Mouse (Mus musculus) MEL (cell line): ENCODE measurements around the gene Dtx4.

Experiments used
- BHLHE40 ChIP-seq: IDR thresholded peaks from 2 replicates; pipeline ENCODE4 v1.6.1; 2012; ENCODE audit warnings: low read depth, mild to moderate bottlenecking, inconsistent platforms, low read length, improper control_type of control experiment, borderline replicate concordance
- CHD1 ChIP-seq: IDR thresholded peaks from 2 replicates; pipeline ENCODE4 v1.6.1; 2012; ENCODE audit warnings: low read depth, mild to moderate bottlenecking, inconsistent platforms, low read length, improper control_type of control experiment
- CTCF ChIP-seq, 3 experiments: IDR thresholded peaks in 2 of 3; conservative IDR thresholded peaks in 1 of 3; 2 replicates each; pipeline ENCODE4 v1.5.1; 2011 to 2012; ENCODE audit warnings: low read length in 3 of 3, low read depth in 2 of 3, mild to moderate bottlenecking in 2 of 3, improper control_type of control experiment in 1 of 3, inconsistent platforms in 1 of 3, mixed read lengths in 1 of 3, moderate library complexity in 1 of 3; ENCODE audit not compliant: control insufficient read depth in 1 of 3, insufficient read depth in 1 of 3, poor library complexity in 1 of 3, severe bottlenecking in 1 of 3
- EP300 ChIP-seq, 2 experiments: IDR thresholded peaks; 2 replicates each; pipeline ENCODE4 v1.6.1; 2011; ENCODE audit warnings: improper control_type of control experiment in 2 of 2, low read length in 2 of 2, low read depth in 1 of 2, mild to moderate bottlenecking in 1 of 2
- HCFC1 ChIP-seq: IDR thresholded peaks from 2 replicates; pipeline ENCODE4 v1.6.1; 2012; ENCODE audit warnings: low read depth, mild to moderate bottlenecking, inconsistent platforms, low read length, improper control_type of control experiment, moderate library complexity
- JUND ChIP-seq: IDR thresholded peaks from 2 replicates; pipeline ENCODE4 v1.6.1; 2011; ENCODE audit warnings: low read depth, mild to moderate bottlenecking, improper control_type of control experiment, low read length
- MYC ChIP-seq: IDR thresholded peaks from 2 replicates; pipeline ENCODE4 v1.6.1; 2011; ENCODE audit warnings: low read depth, mild to moderate bottlenecking, low read length, improper control_type of control experiment, moderate library complexity
- POLR2A ChIP-seq, 2 experiments: IDR thresholded peaks; 2 replicates each; pipeline ENCODE4 v1.6.1; 2011 to 2012; ENCODE audit warnings: low read length in 2 of 2, mild to moderate bottlenecking in 2 of 2, control low read depth in 1 of 2, improper control_type of control experiment in 1 of 2, low read depth in 1 of 2, moderate library complexity in 1 of 2; ENCODE audit not compliant: control insufficient read depth in 1 of 2, insufficient read depth in 1 of 2, poor library complexity in 1 of 2
- RAD21 ChIP-seq: IDR thresholded peaks from 2 replicates; pipeline ENCODE4 v1.6.1; 2011; ENCODE audit warnings: mild to moderate bottlenecking, low read depth, low read length, improper control_type of control experiment
- TBP ChIP-seq: IDR thresholded peaks from 2 replicates; pipeline ENCODE4 v1.8.0; 2011; ENCODE audit warnings: low read depth, low read length, improper control_type of control experiment
- USF1 ChIP-seq: IDR thresholded peaks from 2 replicates; pipeline ENCODE4 v1.6.1; 2014; ENCODE audit warnings: low read depth, mild to moderate bottlenecking, inconsistent platforms, low read length, improper control_type of control experiment, moderate library complexity
- ZKSCAN1 ChIP-seq: IDR thresholded peaks from 2 replicates; pipeline ENCODE4 v1.6.1; 2012; ENCODE audit warnings: low read depth, mild to moderate bottlenecking, inconsistent platforms, low read length, improper control_type of control experiment, moderate library complexity

DNA sequence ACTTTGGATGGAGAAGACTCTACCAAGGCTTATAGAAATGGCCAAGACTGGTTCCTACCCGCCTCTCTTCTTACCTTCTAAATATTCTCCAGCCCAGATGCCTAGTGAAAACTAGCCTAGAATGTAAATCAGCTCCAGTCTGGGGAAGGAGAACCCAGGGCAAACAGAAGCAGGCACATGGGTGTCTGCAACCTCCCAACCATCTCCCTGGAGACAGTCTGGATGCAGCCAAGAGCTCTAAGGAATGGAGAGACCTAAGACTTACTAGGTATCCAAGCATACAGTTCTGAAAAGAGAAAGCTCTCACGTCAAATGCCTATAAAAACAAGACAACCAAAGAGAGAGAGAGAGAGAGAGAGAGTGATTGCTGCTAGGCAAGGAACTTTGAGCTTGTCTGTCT lies 3.3 kb downstream of the Dtx4 start:
- TF ChIP-seq CTCF (IDR thresholded peaks at IDR 0.05 in 2 of 3, conservative IDR thresholded peaks at IDR 0.05 in 1 of 3; ENCODE audit: control insufficient read depth in 1 of 3, insufficient read depth in 1 of 3, low read depth in 2 of 3, low read length in 3 of 3, poor library complexity in 1 of 3, severe bottlenecking in 1 of 3) (no peak), EP300 (IDR thresholded peaks at IDR 0.05; ENCODE audit: low read depth in 1 of 2, low read length in 2 of 2) (no peak), TBP (no peak), JUND (no peak), CHD1 (no peak), HCFC1 (no peak), BHLHE40 (no peak), USF1 (no peak), POLR2A (IDR thresholded peaks at IDR 0.05; ENCODE audit: control insufficient read depth in 1 of 2, insufficient read depth in 1 of 2, low read depth in 1 of 2, low read length in 2 of 2, poor library complexity in 1 of 2) (no peak), ZKSCAN1 (no peak), RAD21 (no peak), MYC (no peak)
